Mouse (Mus musculus) layer of hippocampus, adult 9-10 months (tissue): ENCODE data around the gene Btla.

Source experiments
- DNase-seq: peaks from one replicate; pipeline ENCODE4 v3.0.0; 2022; ENCODE audit warnings: low spot score

Gene Btla

GRCm38 (mm10) chr16:45259663-45260062 is 35.5 kb downstream of the Btla start:
- no peak for DNase-seq

GRCm38 (mm10) chr16:45261321-45261720 is 37.2 kb downstream of the Btla start:
- no peak for DNase-seq

- DNase-seq: no peak
These were observed 37.9 kb downstream of the Btla start for GRCm38 (mm10) chr16:45262051-45262450.

GRCm38 (mm10) chr16:45269886-45270285 is 45.8 kb downstream of the Btla start:
- no peak for DNase-seq

GRCm38 (mm10) chr16:45283093-45283492 is 59.0 kb downstream of the Btla start:
- no peak for DNase-seq

- DNase-seq: no peak
These were observed 73.7 kb downstream of the Btla start for GRCm38 (mm10) chr16:45297806-45298205.
